Mouse (Mus musculus) megakaryocyte, embryonic 14.5 days (primary cell): ENCODE data around the gene Rab40b.

ENCODE experiments used
- FLI1 ChIP-seq: IDR thresholded peaks from 2 replicates; pipeline ENCODE4 v1.6.1; 2012; ENCODE audit warnings: low read length, inconsistent platforms, mixed read lengths
- GATA1 ChIP-seq: IDR thresholded peaks from 3 replicates; pipeline ENCODE4 v1.6.1; 2012; ENCODE audit warnings: mixed read lengths, low read length, inconsistent platforms, borderline replicate concordance

- no peak for TF ChIP-seq GATA1
- no peak for TF ChIP-seq FLI1
Measured at GRCm38 (mm10) chr11:121362212-121362611, 25.8 kb downstream of the Rab40b start.
